Mouse (Mus musculus): ENCODE data around the gene Hs6st1.

GRCm38 (mm10) chr1:36065761-36066150 is 2.4 kb upstream of the Hs6st1 start:
- no peak for TF ChIP-seq CTCF (conservative IDR thresholded peaks at IDR 0.05 in 1 of 2, IDR thresholded peaks at IDR 0.05 in 1 of 2; ENCODE audit: low read depth in 2 of 2, low read length in 2 of 2)
- no peak for TF ChIP-seq ETS1 (conservative IDR thresholded peaks at IDR 0.05; ENCODE audit: low read depth, low read length)
- TF ChIP-seq RAD21 (IDR thresholded peaks at IDR 0.05; ENCODE audit: low read depth, low read length) = no peak
- TF ChIP-seq NELFE (IDR thresholded peaks at IDR 0.05; ENCODE audit: low read depth, low read length) = no peak

All from CH12.LX (cell line).